Mouse (Mus musculus): Measurements from ENCODE around the gene Hoxc11.

The Hoxc11 gene

DNA sequence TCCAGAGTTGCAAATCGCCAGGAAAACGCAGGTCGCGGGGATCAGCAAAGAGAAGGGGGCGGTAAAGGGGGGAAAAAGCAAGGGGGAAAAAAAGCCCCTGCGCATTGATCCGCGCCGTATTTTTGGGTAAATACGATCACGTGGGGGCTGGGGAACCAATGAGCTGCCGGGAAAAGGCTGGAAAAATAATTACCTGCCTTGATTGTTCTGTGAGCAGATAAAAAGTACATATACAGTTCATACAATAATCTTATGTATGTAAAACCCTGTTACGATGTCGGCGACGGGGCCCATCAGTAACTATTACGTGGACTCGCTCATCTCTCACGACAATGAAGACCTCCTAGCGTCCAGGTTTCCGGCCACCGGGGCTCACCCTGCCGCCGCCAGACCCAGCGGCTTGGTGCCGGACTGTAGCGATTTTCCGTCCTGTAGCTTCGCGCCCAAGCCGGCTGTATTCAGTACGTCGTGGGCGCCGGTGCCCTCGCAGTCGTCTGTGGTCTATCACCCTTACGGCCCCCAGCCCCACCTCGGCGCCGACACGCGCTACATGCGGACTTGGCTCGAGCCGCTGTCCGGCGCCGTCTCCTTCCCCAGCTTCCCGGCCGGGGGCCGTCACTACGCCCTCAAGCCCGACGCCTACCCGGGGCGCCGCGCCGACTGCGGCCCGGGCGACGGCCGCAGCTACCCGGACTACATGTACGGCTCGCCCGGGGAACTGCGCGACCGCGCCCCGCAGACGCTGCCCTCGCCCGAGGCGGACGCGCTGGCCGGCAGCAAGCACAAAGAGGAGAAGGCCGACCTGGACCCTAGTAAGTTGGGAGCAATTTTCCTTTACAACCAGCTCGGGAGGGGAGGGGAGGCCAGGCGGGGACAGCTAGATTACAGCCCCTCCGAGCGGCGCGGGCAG lies 27.4 kb downstream of the Hoxc11 start:
- DNase-seq (ENCODE audit: low read depth, low spot score), result peak; percentile 75

DNA sequence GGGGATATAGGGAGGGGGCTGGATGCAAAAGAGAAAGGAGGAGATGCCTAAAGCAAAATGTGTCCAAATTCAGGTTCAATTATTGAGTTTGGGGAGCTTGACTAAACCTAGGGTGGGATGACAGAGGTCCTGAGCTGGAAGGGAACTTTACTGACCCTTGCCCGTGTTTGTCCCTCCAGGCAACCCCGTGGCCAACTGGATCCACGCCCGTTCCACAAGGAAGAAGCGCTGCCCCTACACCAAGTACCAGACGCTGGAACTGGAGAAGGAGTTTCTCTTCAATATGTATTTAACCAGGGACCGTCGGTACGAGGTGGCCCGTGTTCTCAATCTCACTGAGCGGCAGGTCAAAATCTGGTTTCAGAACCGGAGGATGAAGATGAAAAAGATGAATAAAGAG lies 29.5 kb downstream of the Hoxc11 start:
- no peak for DNase-seq (ENCODE audit: low read depth, low spot score)

DNA sequence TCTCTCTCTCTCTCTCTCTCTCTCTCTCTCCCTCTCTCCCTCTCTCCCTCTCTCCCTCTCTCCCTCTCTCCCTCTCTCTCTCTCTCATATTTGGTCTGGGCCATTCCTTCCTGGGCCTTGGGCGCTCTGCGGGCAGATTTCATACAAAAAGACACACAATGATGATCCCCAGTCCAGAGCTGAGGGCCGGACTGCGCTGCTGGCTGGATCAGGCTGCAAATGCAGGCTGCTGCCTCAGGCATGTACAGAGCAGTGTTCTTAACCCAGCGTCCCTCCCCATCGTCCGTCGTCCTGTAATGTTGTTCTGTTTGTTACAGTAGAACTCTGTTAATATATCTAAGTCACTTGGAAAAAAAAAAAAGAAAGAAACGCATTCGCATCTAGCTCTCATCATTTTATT lies 30.3 kb downstream of the Hoxc11 start:
- DNase-seq (ENCODE audit: low read depth, low spot score), result no peak

DNA sequence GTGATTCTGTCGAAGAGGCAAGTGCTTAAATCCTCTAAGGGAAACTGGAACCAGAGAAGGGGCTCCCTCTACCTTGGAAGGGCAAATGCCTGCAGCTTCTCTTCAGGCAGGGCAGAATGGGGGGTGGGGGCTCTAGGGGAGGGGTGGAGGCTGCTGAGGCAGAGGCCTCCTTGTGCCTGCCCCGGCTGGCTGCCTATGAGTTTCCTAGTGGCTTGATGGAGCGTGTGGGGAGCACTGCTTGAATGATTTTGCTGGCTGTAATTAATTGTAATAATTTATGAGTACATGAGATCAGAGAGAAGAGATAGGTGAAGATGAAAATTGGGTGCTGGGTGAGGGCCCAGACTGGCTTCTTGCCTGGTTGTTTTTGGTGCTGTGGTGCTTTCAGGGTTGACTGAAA lies 30.7 kb downstream of the Hoxc11 start:
- DNase-seq (ENCODE audit: low read depth, low spot score), result no peak

DNA sequence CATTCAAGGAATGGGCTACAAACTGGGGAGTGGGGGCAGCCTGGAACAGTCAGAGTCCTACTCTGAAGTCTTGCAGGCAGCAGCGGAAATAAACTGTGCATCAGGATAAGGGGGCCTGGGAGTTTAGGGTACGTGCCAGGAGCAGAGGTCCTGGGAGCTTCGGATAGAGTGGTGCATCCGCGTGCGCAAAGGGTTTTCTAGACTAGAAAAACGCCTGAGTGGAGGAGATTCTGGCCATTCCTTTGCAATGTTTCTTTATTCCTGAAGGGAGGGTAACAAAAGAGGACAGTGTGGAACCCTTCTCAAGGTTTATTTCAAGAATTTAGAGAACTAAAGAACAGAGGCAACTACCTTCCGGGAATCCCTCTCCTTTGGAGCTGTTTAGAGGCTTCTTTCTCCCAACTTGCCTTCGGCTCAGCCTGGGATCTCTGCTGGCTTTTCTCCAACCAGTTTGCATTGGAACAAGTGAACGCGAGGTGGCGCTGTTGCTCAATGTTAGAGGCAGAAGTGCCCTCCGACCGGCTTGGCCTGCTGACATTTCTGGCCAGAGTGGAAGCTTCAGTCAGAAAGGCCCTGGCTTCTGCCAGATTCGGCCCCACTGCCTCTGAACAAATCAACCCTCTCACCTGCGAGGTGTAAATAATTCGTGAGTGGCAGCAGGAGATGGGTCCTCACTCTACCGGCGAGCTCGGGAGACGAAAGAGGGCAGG lies 33.1 kb downstream of the Hoxc11 start:
- peak; percentile 95 for DNase-seq (ENCODE audit: low read depth, low spot score)

DNA sequence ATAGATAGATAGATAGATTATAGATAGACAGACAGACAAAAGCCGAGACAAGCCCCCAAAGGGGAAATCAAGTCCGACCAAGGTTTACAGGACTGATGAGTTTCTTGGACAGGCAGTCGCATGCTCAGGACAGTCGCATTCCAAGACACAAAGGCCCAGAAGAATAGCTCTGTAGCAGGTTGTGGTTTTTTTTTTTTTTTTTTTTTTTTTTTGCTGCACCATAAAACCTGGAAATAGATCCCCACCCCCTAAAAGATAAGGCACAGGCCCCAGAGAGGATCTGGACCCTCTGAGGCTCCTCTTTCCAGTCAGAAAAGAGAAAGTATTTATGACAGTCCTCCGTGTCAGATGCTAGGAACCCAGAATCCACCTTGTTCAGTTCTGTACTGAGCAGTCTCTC lies 33.9 kb downstream of the Hoxc11 start:
- DNase-seq (ENCODE audit: low read depth, low spot score), result no peak

DNA sequence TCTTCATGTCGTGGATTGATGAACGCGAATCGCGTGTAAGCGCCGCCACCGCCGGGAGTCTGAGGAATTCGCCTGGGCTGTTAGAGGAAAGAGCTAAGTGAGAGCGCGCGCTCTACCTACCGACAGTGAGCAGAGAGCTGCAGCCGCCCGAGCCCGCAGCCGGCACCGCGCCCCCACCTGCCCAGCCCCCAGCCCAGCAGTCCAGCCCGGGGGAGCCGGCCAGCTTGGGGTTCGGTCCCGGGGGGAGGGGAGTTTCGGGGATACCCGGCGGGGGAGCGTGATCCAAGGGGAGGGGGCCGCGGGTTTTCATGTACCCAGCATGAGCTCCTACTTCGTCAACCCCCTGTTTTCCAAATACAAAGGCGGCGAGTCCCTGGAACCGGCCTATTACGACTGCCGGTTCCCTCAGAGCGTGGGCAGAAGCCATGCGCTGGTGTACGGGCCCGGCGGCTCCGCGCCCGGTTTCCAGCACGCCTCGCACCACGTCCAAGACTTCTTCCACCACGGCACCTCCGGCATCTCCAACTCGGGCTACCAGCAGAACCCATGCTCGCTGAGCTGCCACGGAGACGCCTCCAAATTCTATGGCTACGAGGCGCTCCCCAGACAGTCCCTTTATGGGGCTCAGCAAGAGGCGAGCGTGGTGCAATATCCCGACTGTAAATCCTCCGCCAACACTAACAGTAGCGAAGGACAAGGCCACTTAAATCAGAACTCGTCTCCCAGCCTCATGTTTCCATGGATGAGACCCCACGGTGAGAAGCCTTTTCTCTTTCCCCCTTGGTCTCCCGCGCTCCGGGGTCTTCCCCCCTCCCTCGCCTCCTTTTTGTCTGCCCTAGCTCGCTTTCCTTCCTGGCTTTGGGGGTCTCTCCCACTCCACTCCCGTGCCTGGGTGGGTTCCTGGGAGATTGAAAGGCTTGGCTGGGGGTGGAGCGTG lies 36.5 kb downstream of the Hoxc11 start, which contains the start of gene Hoxc8:
Hoxc8 (plus strand) TSS at position 147 of the 937 bp plus-strand sequence.
- DNase-seq (ENCODE audit: low read depth, low spot score), result no peak

DNA sequence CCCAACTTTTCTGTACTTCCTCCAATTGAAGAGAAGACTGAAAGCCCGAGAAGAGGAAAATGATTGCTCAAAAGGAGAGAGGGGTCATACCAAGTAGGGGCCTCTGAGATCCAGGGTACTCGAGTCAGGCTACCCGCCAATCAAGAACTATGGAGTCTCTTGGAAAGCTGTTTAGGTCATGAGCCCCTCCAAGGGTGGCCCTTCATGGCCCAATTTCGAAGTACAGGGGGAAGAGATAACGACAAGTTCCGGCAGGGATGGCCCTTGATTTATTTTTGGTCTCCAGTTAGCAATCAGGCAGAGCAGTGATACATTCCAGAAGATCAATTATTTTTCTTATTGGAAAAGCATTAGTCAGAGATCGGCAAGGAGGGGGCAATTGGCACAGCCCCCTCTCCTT lies 37.6 kb downstream of the Hoxc11 start:
- DNase-seq (ENCODE audit: low read depth, low spot score), result no peak

DNA sequence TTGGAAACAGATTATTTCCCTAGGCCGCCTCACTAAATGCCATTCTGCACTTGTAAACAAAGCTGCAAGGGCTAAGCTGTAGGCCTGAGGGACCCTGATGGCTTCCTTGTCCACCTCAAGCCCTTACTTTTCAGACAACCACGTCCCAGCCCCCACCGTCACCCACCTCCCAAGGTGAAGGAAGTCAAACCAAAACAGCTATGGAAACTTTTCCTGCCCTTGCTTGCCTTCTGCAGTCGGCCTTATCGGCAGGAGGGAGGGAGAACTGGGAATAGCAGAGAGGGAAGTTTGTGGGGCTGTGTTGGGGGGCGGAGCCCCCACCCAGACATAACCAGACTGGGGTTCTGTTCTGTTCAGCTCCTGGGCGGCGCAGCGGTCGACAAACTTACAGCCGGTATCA lies 38.0 kb downstream of the Hoxc11 start:
- no peak for DNase-seq (ENCODE audit: low read depth, low spot score)

DNA sequence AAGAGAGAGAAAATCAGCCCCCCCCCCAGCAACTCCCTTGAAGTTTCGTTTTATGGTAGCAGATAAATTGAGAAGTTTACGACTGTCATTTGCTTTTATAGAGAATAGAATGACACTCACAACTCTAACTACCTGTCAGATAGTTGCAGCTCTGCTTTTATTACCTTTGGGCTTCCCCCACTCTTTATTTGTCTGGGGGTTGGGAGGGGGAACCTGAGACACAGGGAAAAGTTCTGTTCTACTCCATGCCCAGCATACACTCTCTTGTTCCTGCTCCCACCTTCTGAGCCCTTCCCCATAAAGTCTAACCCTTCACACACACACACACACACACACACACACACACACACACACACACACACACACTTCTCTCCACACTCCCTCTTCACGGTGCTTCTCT lies 38.6 kb downstream of the Hoxc11 start:
- DNase-seq (ENCODE audit: low read depth, low spot score), result no peak

DNA sequence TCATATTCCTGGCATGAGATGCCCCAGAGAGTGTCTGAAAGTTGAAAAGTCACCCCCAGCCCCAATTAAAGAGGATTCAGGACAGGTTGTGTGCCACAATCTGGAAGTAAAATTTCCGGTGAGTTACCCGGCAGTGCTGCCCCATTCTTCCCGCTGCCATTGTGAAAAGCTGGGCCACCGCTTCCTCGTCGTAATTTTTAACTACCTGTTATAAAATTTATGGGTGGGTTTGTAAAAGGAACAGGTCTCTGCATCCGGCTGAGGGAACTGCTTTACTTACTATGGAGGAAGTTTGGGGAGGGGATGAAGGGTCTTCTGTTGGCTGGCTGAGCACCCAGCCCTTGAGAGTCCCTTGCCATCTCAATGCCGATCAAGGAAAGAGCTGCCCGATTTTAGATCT lies 42.3 kb downstream of the Hoxc11 start:
- no peak for DNase-seq (ENCODE audit: low read depth, low spot score)

DNA sequence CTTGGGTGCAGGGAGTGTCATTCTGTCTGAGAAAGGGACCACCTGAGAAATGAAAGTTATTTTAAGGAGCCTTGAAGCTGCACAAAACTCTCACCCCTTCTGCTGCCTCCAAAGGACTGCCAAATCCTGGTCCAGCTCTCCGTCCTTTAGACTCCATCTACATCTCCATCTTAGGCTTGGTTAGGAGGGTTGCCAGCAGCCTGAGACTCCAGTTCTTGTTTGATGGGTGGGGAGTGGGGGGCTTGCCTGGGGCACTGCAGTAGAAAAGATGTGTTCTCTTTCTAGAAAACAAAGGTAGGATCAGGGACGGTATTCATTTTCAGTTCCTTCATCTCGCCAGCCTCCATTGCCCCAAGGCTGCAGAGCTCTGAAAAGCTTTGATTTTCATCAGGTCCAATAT lies 43.2 kb downstream of the Hoxc11 start:
- DNase-seq (ENCODE audit: low read depth, low spot score), result no peak

DNA sequence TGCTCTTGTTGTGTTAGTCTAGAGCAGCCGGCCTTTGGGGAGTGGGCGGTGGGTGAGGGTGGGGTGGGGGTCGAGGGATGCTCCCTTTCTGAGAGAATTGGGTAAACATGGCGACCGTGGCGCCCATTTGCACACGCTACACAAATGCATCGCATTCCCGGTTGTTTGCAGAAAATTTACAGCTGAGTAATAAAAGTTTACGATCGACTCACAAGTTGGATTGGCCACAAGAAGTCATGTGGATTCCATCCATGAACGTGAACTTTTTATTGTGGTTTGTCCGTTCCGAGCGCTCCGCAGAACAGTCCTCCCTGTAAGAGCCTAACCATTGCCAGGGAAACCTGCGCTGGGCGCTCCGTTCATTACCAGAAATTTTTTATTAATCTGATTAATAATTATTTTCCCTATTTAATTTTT lies 43.7 kb downstream of the Hoxc11 start, which contains the start of gene Hoxc6:
Hoxc6 (plus strand) TSS at position 319 of the 417 bp plus-strand sequence.
- DNase-seq (ENCODE audit: low read depth, low spot score), result peak; percentile 83

DNA sequence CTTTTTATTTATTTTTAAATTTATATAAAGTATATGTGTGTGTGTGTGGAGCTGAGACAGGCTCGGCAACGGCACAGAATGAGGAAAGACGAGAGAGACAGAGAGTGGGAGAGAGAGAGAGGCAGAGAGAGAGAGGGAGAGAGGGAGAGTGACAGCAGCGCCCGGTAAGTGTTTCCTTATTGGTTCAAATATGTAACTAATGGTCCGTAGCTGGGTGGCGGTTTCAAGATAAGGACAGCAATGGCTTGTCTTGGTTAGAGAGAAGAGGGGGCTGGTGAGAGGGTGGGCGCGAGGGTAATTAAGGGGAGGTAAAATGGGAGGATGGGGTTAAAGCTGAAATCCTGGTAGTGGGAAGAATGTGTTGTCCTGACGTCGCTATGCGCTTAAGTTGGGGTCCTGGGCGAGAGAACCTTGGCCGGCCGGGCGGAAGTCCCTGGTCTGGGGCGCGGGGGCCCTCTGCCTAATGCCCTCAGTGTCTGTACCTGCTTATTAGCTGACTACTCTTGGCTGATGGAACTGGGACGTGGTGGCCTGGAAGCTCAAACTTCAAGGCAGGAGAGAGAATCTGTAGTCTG lies 44.5 kb downstream of the Hoxc11 start:
- DNase-seq (ENCODE audit: low read depth, low spot score), result no peak

DNA sequence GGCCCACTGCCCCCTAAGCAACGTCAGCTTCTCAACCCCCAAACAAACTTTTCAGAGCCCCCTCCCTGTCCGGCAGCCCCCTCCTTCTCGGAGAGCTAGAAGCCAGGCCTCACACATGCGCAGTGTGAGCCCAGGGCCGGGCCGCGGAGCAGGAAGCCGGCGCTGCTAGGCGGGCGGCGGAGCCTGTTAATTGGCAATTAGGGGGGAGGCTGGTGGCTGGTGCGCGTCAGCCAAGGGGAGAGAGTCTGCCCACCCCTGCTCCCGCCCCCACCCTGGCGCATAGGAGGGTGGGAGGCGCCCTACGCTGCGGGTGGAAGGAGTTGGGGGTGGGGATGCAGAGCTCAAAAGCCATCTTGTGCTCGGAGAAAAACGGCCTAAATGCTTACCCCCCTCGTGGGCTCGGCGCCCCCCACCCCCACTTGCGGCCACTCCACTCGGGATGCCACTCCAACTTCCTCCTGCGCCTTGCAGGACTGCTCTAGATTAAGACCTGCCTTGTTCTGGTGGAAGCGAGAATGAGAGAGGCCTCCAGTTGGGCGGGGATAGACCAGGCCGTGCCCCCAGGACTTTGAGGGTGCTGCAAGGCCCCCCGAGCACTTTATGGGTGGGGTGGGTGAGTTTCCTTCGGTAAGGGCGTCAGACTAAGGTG lies 45.1 kb downstream of the Hoxc11 start:
- peak; percentile 85 for DNase-seq (ENCODE audit: low read depth, low spot score)

DNA sequence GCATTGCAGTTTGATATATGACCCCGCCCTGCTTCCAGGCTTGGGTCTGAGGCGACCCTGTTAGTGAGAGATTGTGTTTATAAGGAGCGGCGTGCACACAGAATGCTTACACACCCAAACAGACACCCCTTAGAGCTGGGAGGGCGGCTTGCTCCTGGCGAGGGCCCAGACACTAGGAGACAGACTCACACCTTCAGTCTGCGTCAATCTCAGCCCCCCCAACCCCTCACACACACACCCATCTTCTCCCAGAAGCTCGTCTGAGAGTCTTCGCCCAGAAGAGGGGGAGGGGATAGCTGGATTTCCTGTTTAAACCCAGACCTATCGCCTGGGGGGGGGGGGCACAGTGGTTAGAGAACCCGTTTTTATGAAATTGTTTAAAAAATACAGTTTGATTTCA lies 45.7 kb downstream of the Hoxc11 start:
- DNase-seq (ENCODE audit: low read depth, low spot score), result no peak

DNA sequence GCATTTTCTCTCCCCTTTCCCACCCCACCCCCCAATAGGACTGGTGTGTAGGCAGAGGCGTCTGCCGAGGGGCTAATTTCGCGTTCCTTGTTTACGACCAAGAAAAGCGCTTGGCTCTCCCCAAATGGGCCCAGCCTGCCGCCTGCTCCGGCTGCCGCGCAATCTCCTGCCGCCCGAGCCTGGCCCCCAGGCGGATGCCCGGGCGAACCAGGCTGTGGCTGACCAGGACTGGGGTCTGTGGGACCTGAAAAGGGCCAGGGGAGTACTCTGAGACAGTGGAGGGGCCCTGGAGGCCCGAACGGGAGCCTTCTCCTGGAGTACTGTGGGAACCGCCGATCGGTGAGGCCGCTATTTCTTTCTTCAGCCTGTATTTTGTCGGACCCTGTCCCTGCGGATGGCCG lies 46.3 kb downstream of the Hoxc11 start:
- DNase-seq (ENCODE audit: low read depth, low spot score), result no peak

DNA sequence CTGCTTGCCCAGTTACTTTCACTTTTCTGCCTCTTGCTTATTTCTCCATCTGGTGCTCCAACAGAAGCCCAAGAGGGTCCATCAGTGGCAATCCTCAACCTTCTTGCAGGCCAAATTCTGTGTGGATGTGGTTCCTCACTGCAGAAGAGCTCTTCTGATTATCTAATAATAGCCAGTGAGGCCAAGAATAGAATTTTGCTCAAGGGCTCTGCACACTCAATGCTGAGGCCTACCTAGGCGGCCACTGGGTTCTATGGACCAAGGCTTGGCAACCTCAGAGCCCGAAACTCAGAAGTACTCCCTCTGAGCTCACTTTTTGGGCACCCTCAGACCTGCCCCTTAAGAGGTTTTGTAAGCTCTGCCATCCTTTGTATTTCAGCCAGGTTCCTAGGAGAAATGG lies 47.1 kb downstream of the Hoxc11 start:
- DNase-seq (ENCODE audit: low read depth, low spot score), result no peak

DNA sequence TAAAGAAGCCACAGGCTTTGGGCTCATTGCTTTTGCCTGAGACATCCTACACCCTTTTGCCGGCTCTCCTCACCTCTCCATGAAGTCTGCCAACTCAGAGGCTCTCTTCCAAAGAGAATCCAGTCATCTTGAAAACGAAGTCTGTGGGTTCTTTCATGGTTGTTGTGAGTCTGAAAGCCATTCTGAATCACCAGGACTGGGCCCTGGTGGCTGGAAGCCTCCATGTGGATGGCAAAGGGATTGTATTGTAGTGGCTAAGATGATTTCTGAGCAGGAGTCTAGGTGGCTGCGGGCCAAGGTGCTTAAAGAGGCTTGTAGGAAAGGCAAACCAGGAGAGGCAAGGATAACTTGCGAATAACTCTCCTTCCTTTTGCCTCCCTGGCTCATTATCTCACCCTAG lies 47.9 kb downstream of the Hoxc11 start:
- no peak for DNase-seq (ENCODE audit: low read depth, low spot score)

DNA sequence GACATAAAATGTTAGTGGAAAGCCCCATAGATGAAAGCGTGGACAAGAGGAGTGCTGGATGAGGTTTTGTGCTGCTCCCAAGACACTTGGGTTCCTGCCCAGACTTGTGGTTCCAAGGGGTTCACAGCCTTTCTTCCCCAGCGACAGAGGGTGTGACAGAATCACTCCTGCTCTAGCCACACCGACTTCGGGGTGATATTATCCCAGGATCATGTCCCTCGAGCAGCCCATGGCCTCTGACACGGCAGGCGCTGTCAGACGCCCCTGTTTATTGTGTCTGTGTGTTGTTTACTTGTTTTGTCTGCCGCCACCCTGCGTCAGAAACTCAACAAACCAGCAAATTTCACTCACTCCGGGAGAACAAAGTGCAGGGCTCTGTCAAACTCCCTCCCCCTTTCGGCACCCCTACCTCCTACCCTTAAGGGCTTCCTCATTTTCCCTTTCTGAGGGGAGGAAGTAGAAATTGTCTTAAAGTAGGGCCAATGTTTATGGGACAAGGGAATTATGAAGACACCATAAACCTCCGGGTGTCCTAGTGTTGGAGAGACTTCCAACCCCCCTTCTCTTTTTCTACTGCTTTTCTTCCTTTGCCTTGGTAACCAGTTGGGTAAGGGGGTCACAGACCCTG lies 48.7 kb downstream of the Hoxc11 start:
- no peak for DNase-seq (ENCODE audit: low read depth, low spot score)
